Mouse (Mus musculus): Measurements from ENCODE around the gene Ffar1. TPM values are rescaled to one million over a fixed set of nuclear protein-coding genes. Genes with fewer than 3 reads are reported as not detected.

Ffar1 gene
- polyA plus RNA-seq, 1 experiment from 2014 or later: not detected

GRCm38 (mm10) chr7:30820854-30821445, 40.4 kb downstream of the Ffar1 start:
- Histone ChIP-seq H3K27ac (replicated peaks) (no peak overlapping the region), H3K9me3 (no peaks in the 10 kb centered on the region), H3K4me3 (no peak overlapping the region), H3K27me3 (replicated peaks; ENCODE audit: low read depth, poor library complexity, severe bottlenecking) (no peaks in the 10 kb centered on the region), H3K36me3 (replicated peaks) (no peaks in the 10 kb centered on the region), H3K4me1 (peaks cover 12% of the 10 kb centered on the region; the same call in 1 of the 2 replicates)
- DNase-seq (ENCODE audit: low spot score): no peak
- 69% methylated on average over 7 of the region's 7 CpGs for WGBS

GRCm38 (mm10) chr7:30820131-30820530, 41.2 kb downstream of the Ffar1 start:
- H3K9me3 ChIP-seq: no peaks in the 10 kb centered on the region
- no peak overlapping the region for H3K4me3 ChIP-seq
- DNase-seq (ENCODE audit: low spot score): no peak
- no peaks in the 10 kb centered on the region for H3K27me3 ChIP-seq (replicated peaks; ENCODE audit: low read depth, poor library complexity, severe bottlenecking)
- H3K4me1 ChIP-seq: peaks cover 12% of the 10 kb centered on the region; the same call in 1 of the 2 replicates
- H3K36me3 ChIP-seq (replicated peaks): no peaks in the 10 kb centered on the region
- WGBS: 74% methylated on average over 6 of the region's 6 CpGs
- no peak overlapping the region for H3K27ac ChIP-seq (replicated peaks)

- H3K36me3 ChIP-seq (replicated peaks): no peaks in the 10 kb centered on the region
- no peak overlapping the region for H3K27ac ChIP-seq (replicated peaks)
- DNase-seq (ENCODE audit: low spot score): no peak
- H3K27me3 ChIP-seq (replicated peaks; ENCODE audit: low read depth, poor library complexity, severe bottlenecking): no peaks in the 10 kb centered on the region
- 83% methylated on average over 6 of the region's 6 CpGs for WGBS
- no peak overlapping the region for H3K4me3 ChIP-seq
- H3K9me3 ChIP-seq: no peaks in the 10 kb centered on the region
- H3K4me1 ChIP-seq: peaks cover 9% of the 10 kb centered on the region
Observed at GRCm38 (mm10) chr7:30812291-30812807, 49.0 kb downstream of the Ffar1 start.

GRCm38 (mm10) chr7:30811757-30812290, 49.5 kb downstream of the Ffar1 start:
- no peak overlapping the region for H3K4me3 ChIP-seq
- 71% methylated on average over 9 of the region's 9 CpGs for WGBS
- no peaks in the 10 kb centered on the region for H3K9me3 ChIP-seq
- H3K27me3 ChIP-seq (replicated peaks; ENCODE audit: low read depth, poor library complexity, severe bottlenecking): no peaks in the 10 kb centered on the region
- DNase-seq (ENCODE audit: low spot score): no peak
- H3K27ac ChIP-seq (replicated peaks): no peak overlapping the region
- peaks cover 9% of the 10 kb centered on the region for H3K4me1 ChIP-seq
- H3K36me3 ChIP-seq (replicated peaks): no peaks in the 10 kb centered on the region

GRCm38 (mm10) chr7:30810319-30810718, 51.0 kb downstream of the Ffar1 start:
- 49% methylated on average over 6 of the region's 6 CpGs for WGBS
- H3K4me1 ChIP-seq: peaks cover 9% of the 10 kb centered on the region
- H3K4me3 ChIP-seq: no peak overlapping the region
- no peaks in the 10 kb centered on the region for H3K9me3 ChIP-seq
- no peaks in the 10 kb centered on the region for H3K27me3 ChIP-seq (replicated peaks; ENCODE audit: low read depth, poor library complexity, severe bottlenecking)
- H3K36me3 ChIP-seq (replicated peaks): no peaks in the 10 kb centered on the region
- DNase-seq (ENCODE audit: low spot score): no peak
- H3K27ac ChIP-seq (replicated peaks): no peak overlapping the region

Other genes with a start within 250 kb of the Ffar1 start
- gene Upk1a, start 248.7 kb downstream of the Ffar1 start, polyA plus RNA-seq (2016; fragmentation: Nextera tagmentation; extraction: Ambion mirVana): 0.54 and 1.0 TPM in 2 replicates
- gene Cox6b1, start 235.4 kb downstream of the Ffar1 start, polyA plus RNA-seq (2016; fragmentation: Nextera tagmentation; extraction: Ambion mirVana): 776 and 799 TPM in 2 replicates
- 0.47 and 0.87 TPM in 2 replicates for gene Etv2, start 225.7 kb downstream of the Ffar1 start, polyA plus RNA-seq (2016; fragmentation: Nextera tagmentation; extraction: Ambion mirVana)
- gene Rbm42, start 211.2 kb downstream of the Ffar1 start, polyA plus RNA-seq (2016; fragmentation: Nextera tagmentation; extraction: Ambion mirVana): 134 and 139 TPM in 2 replicates
- gene Haus5, start 196.6 kb downstream of the Ffar1 start, polyA plus RNA-seq (2016; fragmentation: Nextera tagmentation; extraction: Ambion mirVana): 79.6 and 80.3 TPM in 2 replicates
- not detected in 2 replicates for gene Pmis2, start 190.0 kb downstream of the Ffar1 start, polyA plus RNA-seq (2016; fragmentation: Nextera tagmentation; extraction: Ambion mirVana)
- not detected in 2 replicates for gene 2200002J24Rik, start 162.6 kb downstream of the Ffar1 start, polyA plus RNA-seq (2016; fragmentation: Nextera tagmentation; extraction: Ambion mirVana)
- 0.53 and 0.77 TPM in 2 replicates for gene Atp4a, start 149.4 kb downstream of the Ffar1 start, polyA plus RNA-seq (2016; fragmentation: Nextera tagmentation; extraction: Ambion mirVana)
- gene Tmem147, start 132.0 kb downstream of the Ffar1 start, polyA plus RNA-seq (2016; fragmentation: Nextera tagmentation; extraction: Ambion mirVana): 147 and 151 TPM in 2 replicates
- 0.36 and 0.59 TPM in 2 replicates for gene Gapdhs, start 117.9 kb downstream of the Ffar1 start, polyA plus RNA-seq (2016; fragmentation: Nextera tagmentation; extraction: Ambion mirVana)
- 0.68 and 1.0 TPM in 2 replicates for gene Sbsn, start 110.1 kb downstream of the Ffar1 start, polyA plus RNA-seq (2016; fragmentation: Nextera tagmentation; extraction: Ambion mirVana)
- gene Dmkn, start 97.8 kb downstream of the Ffar1 start, polyA plus RNA-seq (2016; fragmentation: Nextera tagmentation; extraction: Ambion mirVana): not detected in 2 replicates
- not detected in 2 replicates for gene Krtdap, start 73.7 kb downstream of the Ffar1 start, polyA plus RNA-seq (2016; fragmentation: Nextera tagmentation; extraction: Ambion mirVana)
- gene Ffar2, start 37.8 kb downstream of the Ffar1 start, polyA plus RNA-seq (2016; fragmentation: Nextera tagmentation; extraction: Ambion mirVana): not detected in 2 replicates
- gene Ffar3, start 5.4 kb downstream of the Ffar1 start, polyA plus RNA-seq (2016; fragmentation: Nextera tagmentation; extraction: Ambion mirVana): not detected in 2 replicates
- 0.08 and 0.27 TPM in 2 replicates for gene Cd22, start 18.8 kb upstream of the Ffar1 start, polyA plus RNA-seq (2016; fragmentation: Nextera tagmentation; extraction: Ambion mirVana)
- gene Mag, start 53.3 kb upstream of the Ffar1 start, polyA plus RNA-seq (2016; fragmentation: Nextera tagmentation; extraction: Ambion mirVana): 0.32 and 0.39 TPM in 2 replicates
- gene Hamp2, start 63.1 kb upstream of the Ffar1 start, polyA plus RNA-seq (2016; fragmentation: Nextera tagmentation; extraction: Ambion mirVana): not detected in 2 replicates
- not detected in 2 replicates for gene Hamp, start 82.5 kb upstream of the Ffar1 start, polyA plus RNA-seq (2016; fragmentation: Nextera tagmentation; extraction: Ambion mirVana)
- gene Usf2, start 95.2 kb upstream of the Ffar1 start, polyA plus RNA-seq (2016; fragmentation: Nextera tagmentation; extraction: Ambion mirVana): 25.1 and 29.6 TPM in 2 replicates
- gene Lsr, start 111.9 kb upstream of the Ffar1 start, polyA plus RNA-seq (2016; fragmentation: Nextera tagmentation; extraction: Ambion mirVana): 33.1 and 33.4 TPM in 2 replicates
- 2.9 and 3.3 TPM in 2 replicates for gene Fam187b, start 112.2 kb upstream of the Ffar1 start, polyA plus RNA-seq (2016; fragmentation: Nextera tagmentation; extraction: Ambion mirVana)
- 9.1 and 9.5 TPM in 2 replicates for gene Fxyd5, start 180.9 kb upstream of the Ffar1 start, polyA plus RNA-seq (2016; fragmentation: Nextera tagmentation; extraction: Ambion mirVana)
- gene Fxyd7, start 189.9 kb upstream of the Ffar1 start, polyA plus RNA-seq (2016; fragmentation: Nextera tagmentation; extraction: Ambion mirVana): 0.55 and 3.1 TPM in 2 replicates
- 9.8 and 12.2 TPM in 2 replicates for gene Fxyd1, start 195.6 kb upstream of the Ffar1 start, polyA plus RNA-seq (2016; fragmentation: Nextera tagmentation; extraction: Ambion mirVana)
- gene Lgi4, start 197.8 kb upstream of the Ffar1 start, polyA plus RNA-seq (2016; fragmentation: Nextera tagmentation; extraction: Ambion mirVana): 2.5 and 2.8 TPM in 2 replicates
- gene Fxyd3, start 215.1 kb upstream of the Ffar1 start, polyA plus RNA-seq (2016; fragmentation: Nextera tagmentation; extraction: Ambion mirVana): 7.5 and 8.8 TPM in 2 replicates